Mouse (Mus musculus): Measurements from ENCODE around the gene Znrf4. TPM values are rescaled to one million over a fixed set of nuclear protein-coding genes. Genes with fewer than 3 reads are reported as not detected.
"Not testable (repeated sequence)": the region's sequence is repeated elsewhere in the genome, so short reads cannot be mapped to it uniquely, and the experiment has no call there.

Znrf4 gene
- total RNA-seq, 2 experiments from 2014 or later: not detected

DNA sequence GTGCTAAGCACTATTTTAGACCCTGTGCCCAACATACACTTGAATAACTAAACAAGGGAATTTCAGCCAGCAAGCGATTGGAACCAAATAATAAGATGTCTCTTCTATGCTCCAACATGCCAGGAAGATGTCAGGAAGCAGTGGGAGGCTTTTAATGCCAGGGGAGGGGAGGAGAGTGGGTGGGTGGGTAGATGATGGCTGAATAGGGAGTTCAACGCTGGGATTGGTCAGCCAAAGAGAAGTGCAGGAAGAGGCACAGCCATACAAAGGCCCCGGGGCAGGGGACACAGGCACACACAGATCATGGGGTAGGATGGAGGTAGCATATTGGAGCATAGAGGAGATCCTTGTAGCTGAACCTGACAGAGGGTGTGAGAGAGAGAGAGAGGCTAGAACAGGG is 24.6 kb upstream of the Znrf4 start:
- no peak for DNase-seq (ENCODE audit: low spot score in 2 of 2)

DNA sequence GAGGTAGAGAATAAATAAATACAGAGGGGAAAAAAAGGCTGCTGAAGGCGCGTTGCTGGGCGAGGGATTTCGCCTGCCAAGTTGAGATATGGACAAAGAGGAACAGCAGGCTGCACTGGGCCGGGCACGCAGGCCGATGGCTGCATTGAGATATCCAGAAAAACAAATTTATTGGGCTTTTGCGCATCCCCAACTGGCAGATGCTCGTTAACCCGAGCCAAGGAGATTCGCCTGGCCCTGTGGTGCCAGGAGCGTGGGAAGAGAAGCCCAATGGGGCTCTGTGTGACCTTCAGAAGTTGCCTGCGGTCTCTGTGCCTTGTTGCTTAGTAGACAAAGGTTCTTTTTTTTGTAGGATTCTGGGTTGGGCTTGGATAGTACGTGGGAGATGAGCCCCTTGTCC is 24.0 kb upstream of the Znrf4 start:
- no peak for DNase-seq (ENCODE audit: low spot score in 2 of 2)

DNA sequence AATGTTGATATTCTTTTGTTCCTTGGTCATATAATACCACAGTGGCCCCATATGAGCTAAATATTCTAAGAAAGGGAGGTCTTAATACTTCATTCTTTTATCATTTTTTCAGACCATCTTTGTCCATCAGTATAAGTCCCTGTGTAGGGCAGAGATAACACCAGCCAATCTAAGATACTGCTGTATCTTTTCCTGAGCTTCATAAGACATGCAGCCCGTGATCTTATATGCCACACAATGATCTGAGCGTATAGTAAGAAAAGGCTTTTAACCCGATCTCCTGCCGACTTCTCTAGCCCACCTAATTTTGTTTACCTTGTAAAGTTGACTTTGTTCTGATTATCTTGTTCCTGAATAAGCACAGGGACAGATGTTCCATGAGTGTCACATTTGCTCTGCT is 12.7 kb upstream of the Znrf4 start:
- no peak for DNase-seq (ENCODE audit: low spot score in 2 of 2)

DNA sequence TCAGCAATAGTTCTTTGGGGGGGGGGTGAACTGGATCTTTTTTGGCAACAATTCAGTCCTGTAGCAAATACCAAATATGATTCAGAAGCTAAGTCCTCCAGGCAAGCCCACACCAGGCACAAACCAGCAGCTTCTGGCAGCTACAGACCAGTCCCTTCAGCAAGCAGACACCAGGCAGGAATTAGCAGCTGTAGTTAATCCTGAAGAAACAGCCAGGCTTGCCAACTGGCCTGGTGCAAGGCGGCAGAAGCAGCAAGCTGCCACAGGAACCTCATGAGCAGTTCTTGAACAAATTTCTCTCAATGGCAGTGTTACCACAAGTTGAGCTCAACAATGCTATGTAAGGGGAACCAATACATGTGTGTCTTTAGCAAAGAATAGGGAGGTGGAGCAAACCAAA is 10.5 kb upstream of the Znrf4 start:
- DNase-seq (ENCODE audit: low spot score in 2 of 2): no peak

DNA sequence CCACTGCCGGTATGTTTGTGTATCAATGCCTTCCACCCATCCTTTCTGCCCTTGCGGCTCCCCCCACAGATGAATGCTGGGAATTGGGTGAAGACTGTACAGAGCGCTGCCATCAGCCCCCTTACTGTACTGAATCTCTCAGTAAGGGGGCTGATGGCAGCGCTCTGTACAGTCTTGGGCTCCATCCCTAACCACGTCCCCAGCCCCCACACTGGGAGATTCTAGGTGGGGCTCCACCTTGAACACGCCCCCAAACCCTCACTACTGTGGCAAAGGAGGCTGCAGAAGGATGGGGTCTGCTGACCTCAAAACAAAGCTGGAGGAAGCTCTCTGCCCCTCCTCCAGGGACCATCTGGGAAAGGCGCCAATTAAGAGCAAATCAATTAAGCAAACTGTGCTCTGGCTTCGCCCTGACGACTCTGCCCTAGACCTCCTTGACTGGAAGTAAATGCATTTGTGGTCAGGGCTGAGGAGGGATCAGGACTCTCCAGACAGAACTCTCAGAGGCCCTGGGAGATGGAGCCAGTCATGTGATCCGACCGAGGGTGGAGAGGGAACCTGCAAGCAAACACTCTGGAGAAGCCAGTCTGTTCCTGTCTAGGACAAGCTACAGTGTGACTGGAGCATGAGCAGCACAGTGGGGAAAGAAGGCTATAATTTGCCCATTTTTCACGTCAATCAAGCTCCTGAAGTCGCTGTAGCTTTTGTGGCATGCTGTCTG is 3.6 kb upstream of the Znrf4 start:
- no peak for DNase-seq (ENCODE audit: low spot score in 2 of 2)

DNA sequence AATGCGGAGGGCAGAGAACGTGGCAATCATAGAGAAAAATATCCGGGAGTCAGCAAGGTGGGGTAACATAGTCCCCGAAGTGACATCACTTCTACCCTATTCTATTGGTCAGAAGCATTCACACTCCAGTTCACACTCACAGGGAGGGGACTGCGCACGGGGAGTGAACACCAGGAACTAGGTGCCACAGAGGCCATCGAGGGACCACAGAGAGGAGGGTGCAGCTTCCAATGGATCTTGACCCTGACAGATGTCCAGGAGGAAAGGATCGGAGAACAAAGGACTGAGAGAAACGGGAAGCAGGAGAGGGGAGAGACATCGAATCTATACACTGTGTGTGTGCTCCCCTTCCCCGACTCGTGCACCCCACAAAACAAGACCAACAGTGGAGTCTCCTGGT is 2.7 kb upstream of the Znrf4 start:
- DNase-seq (ENCODE audit: low spot score in 2 of 2): no peak

DNA sequence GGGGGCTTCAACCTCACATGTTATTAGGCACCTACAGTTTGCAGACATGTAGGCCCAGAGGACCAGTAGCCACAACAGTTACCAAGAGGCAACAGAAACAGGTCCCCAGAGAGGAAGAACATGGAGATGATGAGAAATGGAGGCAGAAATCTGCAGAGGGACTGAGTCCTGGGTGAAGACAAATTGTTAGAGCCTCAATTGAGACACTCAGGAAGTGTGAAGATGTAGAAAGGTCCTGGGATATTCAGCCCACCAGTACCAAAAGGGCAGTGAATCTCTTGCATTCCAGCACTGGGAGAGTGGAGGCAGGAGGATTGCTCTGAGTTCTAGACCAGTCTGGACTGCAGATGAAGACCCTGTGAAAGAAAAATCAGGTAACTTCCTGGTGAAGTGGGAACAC is 2.1 kb upstream of the Znrf4 start:
- no peak for DNase-seq (ENCODE audit: low spot score in 2 of 2)

DNA sequence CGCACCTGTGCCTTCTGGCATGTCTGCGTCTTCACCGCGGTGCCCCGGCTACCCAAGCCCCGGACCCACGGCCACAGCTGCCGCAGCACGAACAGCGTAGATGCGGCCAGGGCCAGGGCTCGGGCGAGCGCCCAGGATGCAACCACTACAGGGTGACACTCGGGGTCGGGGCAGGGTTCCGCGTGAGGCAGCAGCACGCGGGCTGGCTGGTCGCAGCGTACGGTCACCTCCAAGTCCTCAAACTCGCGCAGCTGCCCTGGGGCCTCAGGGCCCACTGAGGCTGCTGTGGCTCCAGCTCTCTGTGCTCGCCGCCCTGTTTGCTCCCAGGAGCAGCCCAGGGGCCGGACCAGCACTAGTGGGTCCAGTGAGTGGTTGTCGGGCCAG is 532 bp downstream of the Znrf4 start:
- no peak for DNase-seq (ENCODE audit: low spot score in 2 of 2)

DNA sequence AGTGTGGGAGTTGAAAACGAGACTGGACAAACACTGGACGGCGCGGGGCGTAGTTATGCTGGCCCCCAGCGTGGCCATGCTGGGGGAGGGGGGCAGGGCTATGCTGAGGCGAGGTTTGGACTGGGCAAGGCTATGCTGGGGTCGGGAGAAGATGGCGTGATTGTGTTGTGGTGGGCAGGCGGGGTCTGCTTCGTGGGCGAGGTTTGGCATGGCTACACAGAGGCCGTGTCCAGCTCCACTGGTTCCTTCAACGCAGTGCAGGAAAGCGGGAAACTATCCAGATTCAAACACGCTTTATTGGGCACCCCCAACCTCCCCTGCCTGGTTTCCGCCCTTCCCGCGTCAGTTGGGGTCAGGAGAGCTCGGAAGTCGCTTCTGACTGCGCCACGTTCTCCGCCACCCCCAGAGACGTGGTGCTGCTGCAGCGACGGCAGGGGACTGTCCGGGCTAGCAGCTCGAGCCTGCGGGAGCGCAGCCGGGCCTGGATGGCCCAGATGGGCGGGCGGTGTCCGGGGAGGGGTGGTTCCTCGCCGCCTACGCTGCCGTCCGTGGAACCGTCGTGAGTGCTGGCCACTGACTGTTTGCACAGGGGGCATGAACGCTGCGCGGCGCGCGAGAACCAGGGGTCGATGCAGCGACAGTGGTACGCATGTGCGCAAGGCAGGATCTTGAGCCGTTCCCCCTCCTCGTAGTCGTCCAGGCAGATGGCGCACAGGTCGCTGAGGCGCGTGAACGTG is 1.1 kb downstream of the Znrf4 start:
- no peak for DNase-seq (ENCODE audit: low spot score in 2 of 2)

DNA sequence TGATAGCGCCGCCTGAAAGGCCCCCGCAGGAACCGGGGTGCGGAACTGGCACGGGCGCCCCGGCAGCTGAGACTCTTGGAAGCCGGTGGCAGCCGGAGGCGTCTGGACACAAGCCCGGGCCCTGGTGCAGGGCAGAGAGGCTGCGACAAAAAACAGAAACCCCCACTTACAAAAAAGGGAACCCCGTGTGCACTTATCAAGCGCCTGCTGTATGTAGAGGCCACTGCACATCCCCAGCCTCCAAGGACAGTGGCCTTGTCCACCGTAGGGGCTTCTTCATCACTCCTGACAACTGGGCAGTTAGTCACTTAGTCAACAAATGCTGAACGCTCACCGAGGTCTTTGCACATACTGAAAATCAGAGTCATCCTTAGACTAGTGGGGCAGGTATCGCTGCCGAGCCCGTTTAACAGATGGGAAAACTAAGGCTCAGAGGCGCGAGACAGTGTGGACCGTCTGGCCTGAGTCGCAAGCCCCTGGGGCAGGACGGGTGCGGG is 1.7 kb downstream of the Znrf4 start:
- DNase-seq (ENCODE audit: low spot score in 2 of 2): peak; percentile 56 to 80

DNA sequence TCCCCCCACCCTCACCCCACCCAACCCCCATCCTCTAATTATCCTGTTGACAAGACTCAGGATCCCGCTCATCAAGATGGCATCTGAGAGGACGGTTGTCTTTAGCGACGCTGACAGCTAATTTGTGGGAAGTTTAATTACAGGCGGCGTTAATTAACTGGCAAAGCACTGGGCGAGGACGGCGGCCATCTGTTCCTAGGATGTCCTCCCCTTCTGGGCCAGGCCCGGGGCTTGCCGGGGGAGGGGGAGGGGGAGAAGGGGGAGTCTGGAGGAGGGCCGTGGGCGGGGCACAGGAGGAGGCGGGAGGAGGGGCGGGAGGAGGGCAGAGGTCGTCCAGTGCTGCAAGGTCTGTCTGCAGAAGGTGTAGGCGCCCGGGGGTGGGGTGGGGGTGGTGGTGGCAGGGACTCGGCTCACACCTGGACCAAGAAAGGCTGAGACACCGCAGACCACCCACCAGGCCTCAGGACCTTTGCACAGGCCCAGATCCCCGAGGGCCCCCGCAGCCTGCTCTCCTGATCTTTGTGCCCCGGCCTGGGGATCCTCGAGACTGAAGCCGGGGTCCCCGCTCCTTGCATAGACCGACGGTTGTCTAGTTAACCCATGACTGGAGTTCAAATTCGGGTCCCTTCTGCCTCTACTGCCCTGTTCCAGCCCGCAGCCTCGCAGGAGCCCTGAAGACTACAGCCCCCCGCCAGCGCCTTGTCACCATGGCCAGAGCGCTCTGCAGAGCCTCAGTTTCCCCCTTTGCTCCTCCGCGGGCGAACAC is 2.3 kb downstream of the Znrf4 start:
- peak in 1 of 2 experiments; percentile 58 for DNase-seq (ENCODE audit: low spot score in 2 of 2)

DNA sequence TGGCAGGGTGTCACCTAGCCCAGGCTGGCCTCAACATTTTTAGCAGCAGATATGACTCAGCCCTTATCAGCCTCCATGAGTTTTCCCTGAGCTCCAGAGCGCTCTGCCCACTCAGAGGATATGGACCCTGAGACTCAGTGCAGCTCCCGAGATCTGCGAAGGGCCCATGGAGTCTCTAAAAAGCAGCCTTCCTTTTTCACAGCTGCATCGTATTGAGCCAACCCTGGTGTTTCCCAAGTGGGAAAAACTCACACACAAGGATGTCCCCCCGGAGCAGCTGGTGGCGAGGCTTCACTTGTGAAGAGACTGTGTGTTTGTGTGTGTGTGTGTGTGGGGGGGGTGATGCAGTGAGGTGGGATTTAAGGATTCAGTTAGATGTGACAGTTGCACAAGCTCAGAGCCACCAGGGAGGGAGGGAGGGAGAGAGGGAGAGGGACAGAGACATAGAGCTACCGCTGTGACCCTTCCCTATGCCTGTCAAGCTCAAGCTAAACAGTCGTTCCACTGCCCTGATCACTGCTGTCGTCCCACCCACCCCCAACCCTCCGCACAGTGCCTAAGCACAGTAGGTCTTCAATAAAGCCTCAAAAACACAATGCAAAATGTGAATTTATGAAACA is 3.1 kb downstream of the Znrf4 start:
- no peak for DNase-seq (ENCODE audit: low spot score in 2 of 2)

DNA sequence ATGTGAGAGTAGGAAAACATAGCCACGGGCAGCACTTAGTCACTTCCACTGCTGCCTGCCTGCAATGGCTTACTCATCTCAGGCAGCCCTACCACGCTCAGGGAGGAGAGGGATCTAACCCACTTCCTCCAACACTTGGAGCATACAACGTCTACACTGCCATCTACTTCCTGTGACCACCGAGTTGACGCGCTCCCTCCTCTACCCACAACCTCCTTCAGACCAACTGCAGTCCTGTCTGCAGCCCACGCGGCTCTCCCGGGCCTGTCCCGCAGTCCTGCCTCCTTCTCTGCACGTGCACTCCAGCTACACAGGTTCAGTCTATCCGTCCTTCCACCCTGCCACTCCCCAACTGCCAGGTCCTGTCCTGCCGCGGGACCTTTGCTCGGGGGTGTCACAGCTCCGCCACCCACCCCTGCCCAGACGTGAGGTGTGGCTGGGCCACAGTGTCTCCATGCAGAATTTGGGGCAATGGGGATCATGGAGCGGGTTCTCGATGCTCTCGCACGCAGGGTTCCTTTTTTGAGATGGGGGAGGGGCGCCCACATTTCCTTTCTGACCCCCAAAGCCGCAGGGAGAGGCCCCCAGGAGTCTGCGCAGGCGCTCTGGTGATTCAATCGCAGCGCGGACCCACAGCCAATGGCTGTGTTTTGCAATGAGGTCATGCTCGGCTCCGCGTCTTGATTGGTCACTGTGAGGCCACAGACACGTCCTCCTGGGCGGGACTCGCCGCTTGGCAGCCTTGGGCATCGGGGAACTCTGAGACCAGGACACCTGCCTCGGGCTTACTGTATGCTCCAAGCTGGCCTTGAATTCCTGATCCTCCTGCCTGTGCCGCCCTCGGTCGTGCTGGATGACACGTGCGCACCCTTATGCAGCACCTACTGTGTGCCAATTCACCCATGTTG is 4.8 kb downstream of the Znrf4 start:
- DNase-seq (ENCODE audit: low spot score in 2 of 2): peak; percentile 93 to 98

DNA sequence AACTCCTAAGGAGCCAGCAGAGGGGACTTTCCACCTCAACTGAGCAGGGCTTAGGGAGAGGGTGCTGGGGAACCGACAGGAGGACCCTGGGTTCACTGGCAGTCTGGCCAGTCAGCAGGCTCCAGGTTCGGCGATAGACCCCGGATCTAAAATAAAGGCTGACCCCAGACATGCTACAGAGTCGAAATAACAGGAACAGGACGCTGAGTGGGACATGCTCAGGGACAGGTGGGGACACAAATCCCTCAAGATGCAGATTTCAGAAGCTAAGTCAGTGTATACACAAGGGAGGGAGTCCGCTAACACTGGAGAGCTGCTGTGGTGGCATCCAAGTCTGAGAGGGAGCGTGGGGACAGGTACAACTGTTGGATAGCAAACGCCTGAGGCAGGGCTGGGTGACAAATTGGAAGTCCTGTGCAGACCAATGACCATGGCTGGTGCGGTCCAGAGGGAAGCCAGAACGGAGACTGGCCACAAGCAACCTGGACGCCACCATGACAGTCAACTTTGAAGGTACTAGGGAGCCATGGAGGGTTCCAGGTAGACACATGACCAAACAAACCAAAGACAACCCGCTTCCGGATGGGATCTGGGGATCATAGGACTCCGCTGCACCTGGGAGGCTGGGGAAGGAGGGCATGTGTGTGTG is 5.7 kb downstream of the Znrf4 start:
- DNase-seq (ENCODE audit: low spot score in 2 of 2): no peak

DNA sequence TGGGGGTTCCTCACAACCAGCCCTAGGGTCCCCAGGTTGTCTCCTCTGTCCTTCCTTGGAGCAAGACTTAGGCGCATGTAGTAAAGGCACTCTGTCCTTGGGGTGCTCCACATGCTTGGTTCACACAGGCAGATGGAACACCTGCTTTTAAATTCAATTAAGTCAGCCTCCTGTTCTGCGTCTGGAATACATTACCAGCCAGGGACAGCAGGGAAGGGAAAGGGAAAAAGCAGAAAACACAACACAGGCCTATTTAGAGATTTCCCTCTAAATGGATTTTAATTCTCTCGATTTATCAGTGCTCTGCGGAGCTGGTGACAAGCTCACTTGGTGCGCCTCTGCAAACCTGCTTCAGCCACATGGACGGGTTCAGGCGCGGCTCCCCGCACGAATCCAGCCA is 6.8 kb downstream of the Znrf4 start:
- no peak for DNase-seq (ENCODE audit: low spot score in 2 of 2)

DNA sequence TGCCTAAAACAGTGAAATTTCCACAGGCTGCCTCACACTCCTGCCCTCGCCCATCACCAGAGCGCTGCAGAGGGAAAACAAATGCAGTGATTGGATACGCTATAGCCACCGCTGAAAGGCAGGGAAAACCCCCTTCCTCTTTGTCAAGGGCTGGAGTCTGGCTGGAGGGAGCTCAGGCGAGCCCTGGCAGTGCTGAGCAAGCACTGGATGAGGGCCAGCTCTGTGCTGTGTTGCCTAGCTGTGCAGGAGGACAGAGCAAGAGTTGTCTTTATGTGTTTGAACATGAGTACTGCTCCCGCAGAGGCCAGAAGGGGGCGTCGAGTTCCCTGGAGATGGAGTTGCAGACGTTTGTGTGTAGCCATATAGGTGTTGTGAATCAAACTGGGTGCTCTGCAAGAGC is 9.7 kb downstream of the Znrf4 start:
- DNase-seq (ENCODE audit: low spot score in 2 of 2): peak; percentile 64 to 80

DNA sequence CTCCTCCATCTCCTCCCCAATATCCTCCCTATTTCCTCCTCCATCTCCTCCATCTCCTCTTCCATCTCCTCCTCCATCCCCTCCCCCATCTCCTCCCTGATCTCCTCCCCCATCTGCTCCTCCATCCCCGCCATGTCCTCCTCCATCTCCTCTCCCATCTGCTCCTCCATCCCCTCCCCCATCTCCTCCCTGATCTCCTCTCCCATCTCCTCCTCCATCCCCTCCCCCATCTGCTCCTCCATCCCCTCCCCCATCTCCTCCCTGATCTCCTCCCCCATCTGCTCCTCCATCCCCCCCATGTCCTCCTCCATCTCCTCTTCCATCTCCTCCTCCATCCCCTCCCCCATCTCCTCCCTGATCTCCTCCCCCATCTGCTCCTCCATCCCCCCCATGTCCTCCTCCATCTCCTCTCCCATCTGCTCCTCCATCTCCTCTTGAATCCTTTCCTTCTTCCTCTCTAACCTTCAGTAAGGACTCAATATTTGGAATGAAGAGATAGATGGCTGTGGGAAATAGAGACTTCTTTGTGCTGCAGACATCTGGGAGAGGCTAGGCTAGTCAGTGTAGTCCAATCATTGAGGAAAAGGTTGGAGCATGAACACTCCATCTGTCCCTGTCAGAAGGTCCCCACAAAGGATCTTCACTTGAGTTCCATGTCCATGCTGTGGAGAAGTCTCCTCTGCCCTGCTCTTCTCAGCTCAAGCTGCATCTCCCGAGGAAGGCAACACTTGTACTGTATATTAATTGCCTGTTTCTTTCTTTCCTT is 10.4 kb downstream of the Znrf4 start:
- DNase-seq (ENCODE audit: low spot score in 2 of 2): not testable (repeated sequence)

DNA sequence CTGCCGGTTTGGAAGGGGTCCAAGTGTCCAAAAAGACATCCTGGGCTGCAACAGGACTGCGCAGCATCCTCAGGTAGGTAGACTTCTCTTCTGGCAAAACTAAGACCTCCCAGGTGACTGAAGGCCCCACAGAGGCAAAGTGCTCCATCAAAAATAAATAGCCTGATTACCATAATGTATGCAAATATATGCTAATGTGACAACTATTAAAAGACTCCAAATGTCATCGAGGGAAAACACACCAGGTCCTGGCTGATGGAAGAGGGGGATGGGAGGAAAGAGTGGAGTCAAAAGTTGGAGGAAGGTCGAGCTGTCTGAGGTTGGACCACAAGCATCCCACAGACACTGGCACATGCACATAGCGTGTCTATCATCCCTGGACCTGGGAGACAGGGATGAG is 13.0 kb downstream of the Znrf4 start:
- DNase-seq (ENCODE audit: low spot score in 2 of 2): no peak

DNA sequence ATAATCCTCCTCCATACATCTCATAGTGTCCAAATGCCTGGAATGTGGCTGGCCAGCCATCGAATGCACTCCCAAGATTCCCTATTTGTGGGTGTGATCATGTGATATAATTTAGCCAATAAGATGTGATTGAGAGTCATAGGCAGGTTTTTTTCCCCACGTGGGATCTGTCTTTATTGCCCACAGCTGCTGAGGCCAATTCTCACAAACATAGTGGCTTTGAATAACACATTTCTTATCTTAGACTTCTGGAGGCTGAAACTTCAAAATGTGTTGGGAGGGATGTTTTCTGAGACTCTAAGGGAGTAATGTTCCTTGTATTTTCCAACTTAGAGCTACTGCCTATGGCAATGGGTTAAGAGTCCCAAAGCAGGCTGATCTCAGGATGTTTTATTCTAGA is 17.8 kb downstream of the Znrf4 start:
- no peak for DNase-seq (ENCODE audit: low spot score in 2 of 2)

All from layer of hippocampus, adult 18-20 months (tissue).